Mouse (Mus musculus): ENCODE measurements at regions not wholly inside any gene's neighbourhood (a gene's known extent, or its start where the extent isn't known, plus 50 kb on each side); places are given as distances from the start of the nearest gene placed in this dataset.

- peak; percentile 81 to 85 for DNase-seq (ENCODE audit: inconsistent age in 2 of 2, low spot score in 1 of 2)
These were observed 56.4 kb upstream of the Adra2c start for GRCm38 (mm10) chr5:35221451-35222305.

- DNase-seq (ENCODE audit: inconsistent age in 2 of 2, low spot score in 1 of 2), result peak; percentile 35 to 69
These were observed 61.8 kb upstream of the Adra2c start for GRCm38 (mm10) chr5:35216271-35216670.

DNA sequence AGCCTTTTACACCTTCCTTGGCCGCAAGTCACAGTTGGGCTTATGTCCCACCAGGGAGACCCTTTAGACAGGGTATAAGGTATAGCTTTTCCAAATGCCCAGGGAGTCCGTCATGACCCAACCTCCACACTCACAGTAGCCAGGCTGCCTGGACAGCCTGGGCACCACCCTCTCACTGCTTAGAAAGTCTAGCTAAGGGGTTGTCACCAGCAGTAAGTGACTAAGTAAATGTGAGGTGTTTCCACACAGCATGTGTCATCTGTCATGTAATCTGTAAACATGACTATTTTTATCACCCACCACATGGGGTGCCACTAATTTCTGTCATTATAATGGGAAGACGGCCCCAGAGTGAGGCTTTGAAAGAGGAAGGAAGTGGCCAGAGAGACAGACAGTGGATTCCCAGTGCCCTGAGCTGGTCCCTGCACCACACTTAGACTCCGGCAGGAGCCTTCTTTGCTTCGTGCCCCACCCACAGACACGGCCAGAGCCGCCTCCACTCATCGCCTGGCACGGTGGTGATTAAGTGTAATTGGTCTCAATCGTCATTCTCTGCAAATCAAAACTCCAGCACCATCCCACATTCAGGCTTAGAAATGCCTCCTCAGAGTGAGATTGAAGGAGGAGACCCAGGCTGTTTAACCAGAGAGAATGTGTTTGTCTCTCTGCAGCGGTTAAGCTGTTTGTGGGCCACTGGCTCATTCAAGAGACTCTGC lies 62.5 kb upstream of the Adra2c start:
- DNase-seq (ENCODE audit: inconsistent age in 2 of 2, low spot score in 1 of 2), result peak in 1 of 2 experiments; percentile 41

GRCm38 (mm10) chr5:35215007-35215406 lies 63.1 kb upstream of the Adra2c start:
- DNase-seq (ENCODE audit: inconsistent age in 2 of 2, low spot score in 1 of 2), result no peak

GRCm38 (mm10) chr5:35209348-35209747 lies 68.8 kb upstream of the Adra2c start:
- no peak for DNase-seq (ENCODE audit: inconsistent age in 2 of 2, low spot score in 1 of 2)

GRCm38 (mm10) chr5:35204049-35204448 lies 74.1 kb upstream of the Adra2c start:
- no peak for DNase-seq (ENCODE audit: inconsistent age in 2 of 2, low spot score in 1 of 2)

DNA sequence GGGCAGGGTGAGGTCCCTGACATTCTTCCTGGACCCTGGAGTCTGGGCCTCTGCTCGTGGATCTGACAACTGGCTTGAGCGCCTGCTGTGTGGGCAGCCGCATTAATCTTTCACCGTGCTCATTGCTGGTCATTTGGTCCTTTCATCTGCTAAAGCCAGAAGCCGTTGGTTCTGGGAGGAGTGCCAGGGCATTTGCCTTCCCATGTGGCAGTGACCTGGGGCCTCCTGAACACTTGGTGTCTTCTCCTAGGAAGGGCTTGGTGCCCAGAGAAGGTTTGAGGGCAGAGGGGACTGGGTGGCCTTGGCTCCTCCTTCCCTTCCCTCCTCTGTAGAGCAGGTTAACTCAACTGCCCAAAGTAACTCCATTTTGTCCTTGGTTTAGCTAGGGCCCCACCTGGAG lies 79.7 kb upstream of the Adra2c start:
- peak; percentile 30 to 60 for DNase-seq (ENCODE audit: inconsistent age in 2 of 2, low spot score in 1 of 2)

DNA sequence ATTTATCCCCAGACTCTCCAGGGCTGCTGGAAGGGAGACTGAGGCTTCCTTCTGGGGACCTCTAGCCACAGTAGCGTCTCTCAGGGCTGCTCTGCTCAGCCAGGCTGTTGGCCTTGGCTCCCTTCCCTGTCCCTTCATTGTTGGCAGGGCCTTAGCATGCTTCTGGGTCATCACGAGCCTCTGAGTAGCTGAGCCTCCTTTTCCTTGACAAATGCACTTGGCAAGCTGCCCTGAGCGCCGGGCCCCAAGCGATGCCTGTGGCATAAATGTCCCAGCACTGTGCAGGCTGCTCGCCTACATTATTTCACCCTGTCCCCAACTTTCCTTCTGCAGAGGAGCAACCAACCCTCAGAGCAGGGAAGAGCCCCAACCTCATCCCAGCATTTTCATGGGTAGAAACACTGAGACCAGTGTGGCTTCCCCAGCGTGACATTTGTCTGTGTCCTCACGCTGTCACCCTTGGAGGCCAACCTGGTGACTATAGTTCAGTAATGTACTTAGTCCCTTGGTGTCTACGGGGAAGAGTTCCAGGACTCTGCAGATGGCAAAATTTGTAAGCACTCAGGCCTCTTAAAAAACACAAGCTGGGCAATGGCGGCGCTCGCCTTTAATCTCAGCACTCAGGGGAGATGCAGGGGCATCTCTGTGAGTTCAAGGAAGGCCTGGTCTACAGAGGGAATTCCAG lies 83.7 kb upstream of the Lrpap1 start:
- DNase-seq (ENCODE audit: inconsistent age in 2 of 2, low spot score in 1 of 2), result peak; percentile 96 to 98

DNA sequence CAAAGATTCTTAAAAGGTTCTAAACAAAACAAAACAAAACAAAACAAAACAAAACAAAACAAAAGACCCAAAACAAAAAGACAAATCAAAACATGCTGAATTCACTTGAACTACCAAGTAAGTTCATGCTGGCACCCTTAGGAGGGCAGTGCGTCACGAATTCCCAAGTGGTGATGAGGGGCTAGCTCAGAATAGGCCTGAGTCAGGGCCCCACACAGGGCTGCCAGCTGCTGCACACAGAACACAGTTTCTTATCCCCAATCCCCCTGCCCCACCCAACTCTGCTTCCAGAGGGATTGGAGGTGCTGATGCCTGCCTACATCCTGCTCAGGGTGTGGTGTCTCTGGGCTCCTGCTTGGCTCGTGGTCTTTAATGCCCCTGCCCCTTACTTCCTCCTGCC lies 80.3 kb upstream of the Lrpap1 start:
- DNase-seq (ENCODE audit: inconsistent age in 2 of 2, low spot score in 1 of 2), result no peak

DNA sequence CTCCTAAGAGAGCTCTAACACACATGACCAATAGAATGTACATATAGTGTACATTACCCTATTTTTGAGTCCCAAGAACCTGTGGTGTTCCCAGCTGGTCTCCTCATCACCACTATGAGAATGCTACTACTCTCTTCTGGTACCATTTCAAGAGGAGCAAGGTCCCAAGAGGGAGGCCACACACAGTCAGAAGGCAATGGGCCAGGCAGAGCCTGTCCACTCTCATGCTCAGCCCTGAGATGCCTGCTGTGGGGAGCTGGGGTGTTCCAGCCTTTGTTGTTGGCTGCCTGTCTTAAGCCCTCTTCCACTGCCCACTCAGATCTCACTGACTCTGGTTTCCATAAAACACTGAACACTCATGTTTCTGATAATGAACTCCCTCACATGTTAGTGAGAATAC lies 79.7 kb upstream of the Lrpap1 start:
- DNase-seq (ENCODE audit: inconsistent age in 2 of 2, low spot score in 1 of 2), result no peak

DNA sequence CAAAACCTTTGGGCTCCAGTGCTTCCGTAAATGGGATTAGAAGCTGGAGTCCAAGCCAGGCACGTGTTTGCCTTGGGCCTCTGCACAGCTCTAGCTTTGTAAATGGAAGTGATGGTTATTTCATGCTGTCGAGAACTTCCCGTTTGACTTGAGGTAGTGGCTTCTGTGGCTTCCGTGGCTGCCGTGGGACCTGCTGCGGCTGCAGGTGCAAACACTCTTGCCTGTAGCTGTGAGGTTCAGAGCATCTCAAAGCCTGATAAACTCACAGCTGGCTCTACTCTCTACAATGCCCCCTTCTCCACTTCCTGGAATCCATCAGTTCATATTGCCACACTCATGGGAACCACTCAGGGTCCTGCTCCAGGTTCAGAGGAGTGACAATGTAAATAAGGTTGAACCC lies 77.9 kb upstream of the Lrpap1 start:
- DNase-seq (ENCODE audit: inconsistent age in 2 of 2, low spot score in 1 of 2), result no peak

DNA sequence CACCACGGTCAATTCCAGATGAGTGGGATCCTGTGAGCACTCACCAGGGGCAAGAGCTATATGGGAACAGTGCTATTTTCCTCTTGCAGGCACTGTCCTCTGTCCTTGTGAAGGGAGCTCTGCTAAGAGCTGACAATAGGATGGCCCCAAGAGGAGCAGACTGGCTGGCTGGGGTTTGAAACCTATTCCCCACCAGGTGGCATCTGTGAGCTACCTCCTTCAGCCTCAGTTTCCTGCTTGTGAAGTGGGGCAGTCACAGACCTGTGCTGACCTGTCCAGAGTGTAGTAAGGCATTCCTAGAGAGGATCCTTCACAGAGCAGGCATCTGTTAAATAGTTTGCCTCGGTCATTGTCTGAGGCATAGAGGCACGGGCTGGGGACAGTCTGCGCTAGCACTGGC lies 71.8 kb upstream of the Lrpap1 start:
- DNase-seq (ENCODE audit: inconsistent age in 2 of 2, low spot score in 1 of 2), result peak in 1 of 2 experiments; percentile 73

DNA sequence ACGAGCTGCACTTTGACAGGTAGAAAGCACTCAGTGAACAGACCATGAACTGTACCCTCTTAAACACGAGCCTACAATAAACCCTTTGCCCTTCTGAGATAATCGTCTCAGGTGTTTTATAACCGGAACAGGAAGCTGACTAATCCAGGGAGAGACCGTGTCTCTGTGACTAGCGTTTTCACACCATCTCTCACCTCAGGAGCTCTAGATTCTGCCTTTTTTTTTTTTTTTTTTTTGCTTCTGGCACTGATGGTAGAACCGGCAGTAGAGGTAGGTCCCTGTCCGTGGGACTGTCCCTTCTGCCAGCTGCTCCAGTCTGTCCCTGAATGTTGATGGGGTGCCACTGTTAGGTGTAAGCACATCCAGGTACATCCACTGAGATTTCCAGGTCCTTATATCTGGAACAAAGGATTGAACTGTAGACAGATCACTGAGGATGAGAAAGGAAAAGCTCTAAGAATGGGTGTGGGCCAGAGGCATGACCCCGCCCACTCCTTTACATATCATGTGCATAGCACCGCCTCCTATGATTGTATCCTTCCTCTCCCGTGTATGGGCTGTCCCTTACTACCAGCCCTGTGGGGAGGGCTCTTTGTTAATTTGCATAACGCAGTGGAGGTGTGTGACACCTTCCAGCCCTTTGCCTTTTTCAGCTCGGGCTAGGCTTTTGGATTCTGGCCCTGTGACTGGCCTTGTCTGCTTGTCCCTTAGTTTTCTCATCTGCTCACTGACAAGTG lies 70.7 kb upstream of the Lrpap1 start:
- no peak for DNase-seq (ENCODE audit: inconsistent age in 2 of 2, low spot score in 1 of 2)

GRCm38 (mm10) chr5:35174318-35174717 lies 68.8 kb upstream of the Lrpap1 start:
- DNase-seq (ENCODE audit: inconsistent age in 2 of 2, low spot score in 1 of 2), result no peak

DNA sequence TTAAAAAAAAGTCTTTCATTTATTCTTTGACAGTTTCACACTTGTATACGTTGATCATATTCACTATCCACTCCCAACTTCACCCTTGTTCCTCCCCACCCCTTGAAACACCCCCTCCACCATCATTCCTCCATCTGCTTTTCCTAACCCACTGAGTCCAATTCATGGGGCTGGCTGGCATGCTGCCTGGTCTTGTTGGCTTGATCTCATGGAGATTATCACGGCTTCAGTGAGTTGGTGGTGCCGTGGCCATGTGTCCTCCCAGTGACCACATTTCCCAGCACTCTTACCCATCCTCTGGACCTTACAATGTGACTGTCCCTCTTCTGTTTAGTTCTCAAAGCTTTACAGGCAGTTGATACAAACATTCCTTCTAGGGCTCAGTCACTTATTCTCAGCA lies 65.8 kb upstream of the Lrpap1 start:
- DNase-seq (ENCODE audit: inconsistent age in 2 of 2, low spot score in 1 of 2), result no peak

DNA sequence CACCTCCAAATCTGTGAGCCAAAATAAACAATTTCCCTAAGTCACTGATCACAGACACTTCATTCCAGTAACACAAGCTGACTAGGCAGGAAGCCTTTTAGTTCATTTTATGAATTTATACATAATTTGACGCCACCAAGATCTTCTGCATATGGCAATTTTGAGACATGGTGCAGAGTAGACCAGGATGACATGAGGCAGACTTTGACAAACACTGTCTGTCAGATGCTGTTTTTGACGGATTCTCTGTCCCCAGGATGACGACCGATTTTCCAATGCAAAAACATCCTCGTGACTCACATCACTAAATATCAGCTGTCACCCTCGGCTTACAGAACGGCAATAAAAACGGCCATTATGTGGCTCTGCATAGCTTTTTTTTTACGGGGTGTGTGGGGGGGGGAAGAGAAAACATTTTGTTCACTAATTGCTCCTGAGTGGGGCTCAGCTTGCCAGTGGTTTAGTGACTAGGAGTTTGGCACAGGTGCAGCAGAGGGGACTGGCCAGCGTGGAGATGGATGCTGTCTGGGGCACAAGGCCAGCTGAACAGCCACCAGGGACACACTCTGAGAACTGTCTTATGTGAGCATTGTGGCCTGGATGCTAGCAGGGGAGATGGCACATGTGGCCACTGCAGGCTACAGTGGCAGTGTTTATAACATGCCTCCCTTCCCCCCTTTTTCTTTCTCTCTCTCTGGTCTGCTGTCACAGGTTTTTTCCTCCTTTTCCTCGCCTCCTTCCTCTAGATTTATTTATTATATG lies 65.0 kb upstream of the Lrpap1 start:
- no peak for DNase-seq (ENCODE audit: inconsistent age in 2 of 2, low spot score in 1 of 2)

DNA sequence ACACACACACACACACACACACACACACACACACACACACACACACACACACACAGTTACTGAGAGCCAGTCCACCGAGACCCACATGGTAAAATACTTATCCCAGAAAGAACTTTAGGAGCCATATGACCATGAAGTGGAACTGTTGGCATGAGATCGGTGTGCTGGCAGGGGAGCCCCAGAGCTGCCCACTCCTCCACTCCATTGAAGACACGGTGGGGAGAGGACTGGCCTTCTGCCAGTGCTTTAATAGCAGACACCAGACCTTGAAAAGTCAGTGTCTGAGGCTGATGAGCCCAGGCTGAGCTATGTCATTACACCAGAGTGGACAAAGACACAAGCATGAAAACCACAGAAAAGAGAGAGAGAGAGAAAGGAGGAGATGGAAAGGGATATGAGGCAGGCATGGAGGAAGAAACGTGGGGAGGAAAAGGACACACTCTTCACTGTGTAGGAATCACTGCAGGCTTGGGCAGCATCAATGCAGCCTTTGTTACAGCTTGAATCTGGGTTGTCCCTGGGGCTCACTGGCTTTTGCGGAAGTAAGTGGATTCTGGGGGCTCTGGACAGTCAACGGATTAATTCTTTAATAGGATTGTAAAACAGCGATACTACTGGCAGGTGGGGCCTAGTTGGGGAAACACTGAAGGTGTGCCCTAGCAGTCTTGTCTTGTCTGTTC lies 64.2 kb upstream of the Lrpap1 start:
- DNase-seq (ENCODE audit: inconsistent age in 2 of 2, low spot score in 1 of 2), result no peak

GRCm38 (mm10) chr5:35168853-35169252 lies 63.3 kb upstream of the Lrpap1 start:
- DNase-seq (ENCODE audit: inconsistent age in 2 of 2, low spot score in 1 of 2), result no peak

- no peak for DNase-seq (ENCODE audit: inconsistent age in 2 of 2, low spot score in 1 of 2)
These were observed 62.8 kb upstream of the Lrpap1 start for GRCm38 (mm10) chr5:35168369-35168768.

DNA sequence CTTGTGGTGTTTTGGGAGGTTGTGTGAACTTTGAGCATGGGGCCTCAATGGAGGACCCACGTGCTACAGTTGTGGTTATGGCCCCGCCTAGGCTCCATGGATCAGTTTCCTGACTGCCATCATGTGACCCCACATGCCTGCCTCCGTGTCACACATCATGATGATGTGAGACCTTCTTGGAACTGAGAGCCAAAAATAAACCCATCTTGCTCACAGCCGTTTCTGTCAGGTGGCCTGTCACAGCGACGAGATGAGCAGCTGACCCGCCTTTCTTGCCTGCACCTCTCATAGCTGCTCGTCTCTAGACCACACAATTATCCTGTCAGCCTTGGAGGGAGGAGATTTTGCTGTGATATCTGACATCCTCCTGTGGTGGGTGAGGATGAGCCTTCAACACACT lies 60.4 kb upstream of the Lrpap1 start:
- DNase-seq (ENCODE audit: inconsistent age in 2 of 2, low spot score in 1 of 2), result no peak

Measured in adrenal gland, adult (tissue).